25 mouse cellular contexts compared by ENCODE assay signal in genomic region chr16:18185715-18186449, GRCm38 (mm10). TPM values are rescaled to one million over a fixed set of nuclear protein-coding genes. Genes with fewer than 3 reads are reported as not detected.
DNase-seq lines count a peak whose midpoint lies in the region; ATAC-seq and TF ChIP-seq lines count a peak whose summit lies in the region.
"Had no signal": no experiment of that assay in that cellular context is flagged by ENCODE, and none has a peak within 500 bp of the region (broad histone marks: within the 10 kb centered on the region; RNA-seq: fewer than 3 reads in every experiment).

No protein-coding gene starts in this region.

- H3K4me2 ChIP-seq in kidney, embryonic 16.5 days (replicated peaks; ENCODE audit: low read depth, low read length) = 0 out of 2 replicates have a peak overlapping the region, but pooled peaks have one; percentile 3
- H3K4me2 ChIP-seq in neural tube, embryonic 14.5 days (ENCODE audit: low read depth, low read length) = no peak overlapping the region
- H3K4me2 ChIP-seq: heart, embryonic 11.5 days; liver, embryonic 13.5 days had no signal

- H3K27me3 ChIP-seq in kidney, embryonic 16.5 days (ENCODE audit: insufficient read depth, low read length) = peaks cover 8% of the 10 kb centered on the region; the same call in 1 of the 2 replicates
- H3K27me3 ChIP-seq in kidney, adult 2 months (replicated peaks; ENCODE audit: control insufficient read depth, insufficient read depth, low read length) = no peaks in the 10 kb centered on the region
- peaks cover 21% of the 10 kb centered on the region for H3K27me3 ChIP-seq in limb, embryonic 10.5 days (ENCODE audit: low read depth, poor library complexity, severe bottlenecking)
- no peaks in the 10 kb centered on the region for H3K27me3 ChIP-seq in neural tube, embryonic 14.5 days (ENCODE audit: control insufficient read depth, insufficient read depth, low read length)
- H3K27me3 ChIP-seq: liver, embryonic 13.5 days; Patski had no signal

- H3K4me3 ChIP-seq in kidney, embryonic 16.5 days (ENCODE audit: low read length) = no peak overlapping the region
- no peak overlapping the region for H3K4me3 ChIP-seq in kidney, adult 2 months (ENCODE audit: insufficient read depth, low read depth, low read length)
- peak overlapping the region; percentile 19; the same call in 1 of the 2 replicates for H3K4me3 ChIP-seq in limb, embryonic 10.5 days
- no peak overlapping the region for H3K4me3 ChIP-seq in neural tube, embryonic 14.5 days (ENCODE audit: low read depth, low read length)
- H3K4me3 ChIP-seq: liver, embryonic 13.5 days had no signal

- H3K9me3 ChIP-seq in kidney, embryonic 16.5 days (ENCODE audit: low read length) = 0 out of 2 replicates have a peak, but pooled peaks cover 5% of the 10 kb centered on the region
- no peaks in the 10 kb centered on the region for H3K9me3 ChIP-seq in limb, embryonic 10.5 days (replicated peaks)
- H3K9me3 ChIP-seq in neural tube, embryonic 14.5 days (ENCODE audit: control insufficient read depth, low read length) = no peaks in the 10 kb centered on the region
- H3K9me3 ChIP-seq: liver, embryonic 13.5 days had no signal

- no peak overlapping the region for H3K9ac ChIP-seq in kidney, embryonic 16.5 days (replicated peaks; ENCODE audit: low read length)
- H3K9ac ChIP-seq in neural tube, embryonic 14.5 days (replicated peaks; ENCODE audit: low read depth, low read length) = no peak overlapping the region
- H3K9ac ChIP-seq: liver, embryonic 13.5 days had no signal

- H3K4me1 ChIP-seq in kidney, embryonic 16.5 days (ENCODE audit: insufficient read depth, low read length) = peaks cover 31% of the 10 kb centered on the region
- no peaks in the 10 kb centered on the region for H3K4me1 ChIP-seq in kidney, adult 2 months (ENCODE audit: control insufficient read depth, insufficient read depth, low read length)
- H3K4me1 ChIP-seq in limb, embryonic 10.5 days = peaks cover 71% of the 10 kb centered on the region
- H3K4me1 ChIP-seq in neural tube, embryonic 14.5 days (ENCODE audit: control insufficient read depth, insufficient read depth, low read length) = peaks cover 20% of the 10 kb centered on the region

- H3K27ac ChIP-seq in kidney, embryonic 16.5 days (ENCODE audit: low read length) = 0 out of 2 replicates have a peak overlapping the region, but pooled peaks have one; percentile 11
- H3K27ac ChIP-seq in kidney, adult 2 months (ENCODE audit: insufficient read depth, low read depth, low read length) = no peak overlapping the region
- H3K27ac ChIP-seq in limb, embryonic 10.5 days = peak overlapping the region; percentile 85
- H3K27ac ChIP-seq in neural tube, embryonic 14.5 days (ENCODE audit: low read depth, low read length) = peak overlapping the region; percentile 34; the same call in 1 of the 2 replicates
- H3K27ac ChIP-seq: liver, embryonic 13.5 days had no signal

- no peaks in the 10 kb centered on the region for H3K36me3 ChIP-seq in kidney, embryonic 16.5 days (ENCODE audit: insufficient read depth, low read length)
- H3K36me3 ChIP-seq in kidney, adult 2 months (ENCODE audit: control insufficient read depth, insufficient read depth, low read length) = no peaks in the 10 kb centered on the region
- no peaks in the 10 kb centered on the region for H3K36me3 ChIP-seq in limb, embryonic 10.5 days
- H3K36me3 ChIP-seq in neural tube, embryonic 14.5 days (ENCODE audit: control insufficient read depth, insufficient read depth, low read length) = no peaks in the 10 kb centered on the region
- H3K36me3 ChIP-seq: liver, embryonic 13.5 days had no signal

- 9% methylated on average over 8 of the region's 8 CpGs for WGBS in kidney, embryonic 16.5 days
- WGBS in kidney, adult 2 months = 44% methylated on average over 8 of the region's 8 CpGs
- 28% methylated on average over 8 of the region's 8 CpGs for WGBS in limb, embryonic 10.5 days
- WGBS in neural tube, embryonic 14.5 days = 18% methylated on average over 8 of the region's 8 CpGs

- TF ChIP-seq CTCF in kidney, adult 2 months (conservative IDR thresholded peaks at IDR 0.05; ENCODE audit: insufficient read depth, insufficient read length, low read depth, low read length) = no peak

- no peak for TF ChIP-seq POLR2A in kidney, adult 2 months (IDR thresholded peaks at IDR 0.05; ENCODE audit: low read depth, low read length)

- DNase-seq in kidney, adult 2 months = no peak
- DNase-seq in hindlimb bud, embryonic 11.5 days (ENCODE audit: extremely low spot score, low read depth, low spot score) = peak; percentile 76
- DNase-seq in limb, embryonic 10.5 days (ENCODE audit: low spot score) = peak; percentile 70
- no peak for DNase-seq in lung, adult 18-20 months
- no peak for DNase-seq in gastrocnemius, postnatal 14 days
- DNase-seq: adrenal gland, postnatal 25 days; cerebellum, adult 18-20 months; gastrocnemius, postnatal 36 days; heart, postnatal 14 days; kidney, postnatal 25 days; liver, embryonic 13.5 days; thymus, postnatal 4 days had no signal

- peak; percentile 78 for ATAC-seq in kidney, embryonic 16.5 days (ENCODE audit: low FRiP score, low TSS enrichment)
- peak; percentile 54 for ATAC-seq in neural tube, embryonic 14.5 days (ENCODE audit: low read depth)
- ATAC-seq: activated CD4-positive, CD25-positive, alpha-beta regulatory T cell, adult 4 months; hindbrain, embryonic 16.5 days; Patski had no signal

- intact Hi-C loops in gastrocnemius, postnatal 14 days (cut with DNase I; ENCODE audit: low total_unique reads) = no loop called here

RNA-seq across cellular contexts. Expression of gene Ccdc188, which starts 31.8 kb away (rescaled TPM):
- not detected in 2 replicates for polyA plus RNA-seq in kidney, embryonic 16.5 days (2015; fragmentation: Nextera tagmentation; extraction: Ambion mirVana)
- polyA plus RNA-seq in kidney, adult 2 months (2012; rRNA removed) = not detected in 2 replicates
- polyA plus RNA-seq in limb, embryonic 10.5 days (2016; fragmentation: Nextera tagmentation; extraction: Ambion mirVana) = not detected in 2 replicates
- not detected in 2 replicates for polyA plus RNA-seq in neural tube, embryonic 14.5 days (2014; fragmentation: Nextera tagmentation; extraction: Ambion mirVana)
- total RNA-seq in gastrocnemius, postnatal 14 days (2021) = not detected
- total RNA-seq: adrenal gland, postnatal 25 days; common myeloid progenitor, adult 5-6 weeks; gastrocnemius, postnatal 36 days; heart, postnatal 14 days; layer of hippocampus, postnatal 10 days; left cerebral cortex, postnatal 10 days; megakaryocyte progenitor cell, adult 5-6 weeks had no signal
- polyA plus RNA-seq: activated CD4-positive, CD25-positive, alpha-beta regulatory T cell, adult 4 months; forebrain, embryonic 11.5 days; frontal cortex, adult 2 months; heart, embryonic 11.5 days; hindbrain, embryonic 16.5 days; liver, embryonic 13.5 days; lung, embryonic 16.5 days; Patski had no signal

RNA-seq across cellular contexts. Expression of gene Zdhhc8, which starts 49.1 kb away (rescaled TPM):
- 8.9 and 11.6 TPM in 2 replicates for polyA plus RNA-seq in kidney, embryonic 16.5 days (2015; fragmentation: Nextera tagmentation; extraction: Ambion mirVana)
- polyA plus RNA-seq in kidney, adult 2 months (2012; rRNA removed) = 28.9 and 44.7 TPM in 2 replicates
- 14.1 and 16.7 TPM in 2 replicates for polyA plus RNA-seq in limb, embryonic 10.5 days (2016; fragmentation: Nextera tagmentation; extraction: Ambion mirVana)
- polyA plus RNA-seq in neural tube, embryonic 14.5 days (2014; fragmentation: Nextera tagmentation; extraction: Ambion mirVana) = 12.2 and 13.9 TPM in 2 replicates
- total RNA-seq in gastrocnemius, postnatal 14 days (2021) = 10 to 100 TPM; 20.3 to 21.7 TPM

RNA-seq across cellular contexts. Expression of gene Rtn4r, which starts 58.4 kb away (rescaled TPM):
- polyA plus RNA-seq in kidney, embryonic 16.5 days (2015; fragmentation: Nextera tagmentation; extraction: Ambion mirVana) = 1.0 and 3.4 TPM in 2 replicates
- polyA plus RNA-seq in kidney, adult 2 months (2012; rRNA removed) = 18.9 and 26.7 TPM in 2 replicates
- polyA plus RNA-seq in limb, embryonic 10.5 days (2016; fragmentation: Nextera tagmentation; extraction: Ambion mirVana) = 1.3 and 3.8 TPM in 2 replicates
- polyA plus RNA-seq in neural tube, embryonic 14.5 days (2014; fragmentation: Nextera tagmentation; extraction: Ambion mirVana) = 27.4 and 36.4 TPM in 2 replicates
- total RNA-seq in gastrocnemius, postnatal 14 days (2021) = under 1 TPM; 0.18 to 0.21 TPM
- total RNA-seq: adrenal gland, postnatal 25 days had no signal
- polyA plus RNA-seq: activated CD4-positive, CD25-positive, alpha-beta regulatory T cell, adult 4 months had no signal

Comparison
In these comparisons a context has a peak if more than half of its experiments do, and no peak if none do; other contexts are left out.
1. DNase-seq: peak in hindlimb bud, embryonic 11.5 days (single experiment) and limb, embryonic 10.5 days (single experiment); none in kidney, adult 2 months (single experiment), lung, adult 18-20 months (0 of 2) and gastrocnemius, postnatal 14 days (single experiment).